Mouse (Mus musculus): ENCODE measurements around the gene Smim5. TPM values are rescaled to one million over a fixed set of nuclear protein-coding genes. Genes with fewer than 3 reads are reported as not detected.

The Smim5 gene
- polyA plus RNA-seq, 1 experiment = 1.3 TPM

DNA sequence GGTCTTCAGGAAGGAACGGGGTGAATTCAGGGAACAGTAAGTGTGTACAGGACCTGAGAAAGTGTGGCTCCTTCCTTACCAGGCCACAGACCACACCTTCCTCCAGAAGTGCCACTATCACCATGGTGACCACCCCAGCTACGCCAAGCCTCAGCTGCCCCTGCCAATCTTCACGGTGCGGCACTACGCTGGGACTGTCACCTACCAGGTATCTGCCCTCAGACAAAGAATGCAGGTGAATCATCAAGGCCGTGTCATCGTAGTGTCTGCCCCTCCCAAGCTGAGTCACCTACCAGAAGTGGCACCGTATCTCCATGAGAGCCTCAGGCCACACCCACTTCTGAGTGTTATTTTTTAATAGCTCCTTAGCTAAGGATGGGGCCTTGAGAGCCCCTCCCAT is 30.4 kb upstream of the Smim5 start:
- Histone ChIP-seq H3K4me1 (ENCODE audit: control insufficient read depth, insufficient read depth, low read length) (no peaks in the 10 kb centered on the region), H3K27ac (ENCODE audit: insufficient read depth, low read length) (no peak overlapping the region), H3K4me3 (replicated peaks; ENCODE audit: insufficient read depth, low read depth, low read length) (no peak overlapping the region), H3K27me3 (ENCODE audit: control insufficient read depth, insufficient read depth, low read length) (no peaks in the 10 kb centered on the region)
- 79% methylated on average over 8 of the region's 8 CpGs for WGBS
- no peak for DNase-seq
- TF ChIP-seq POLR2A (IDR thresholded peaks at IDR 0.05; ENCODE audit: borderline replicate concordance, insufficient read depth, low read length) = no peak
- no peak for TF ChIP-seq CTCF (IDR thresholded peaks at IDR 0.05; ENCODE audit: borderline replicate concordance, insufficient read depth, low read depth, low read length)

- H3K4me1 ChIP-seq (ENCODE audit: control insufficient read depth, insufficient read depth, low read length) = no peaks in the 10 kb centered on the region
- TF ChIP-seq CTCF (IDR thresholded peaks at IDR 0.05; ENCODE audit: borderline replicate concordance, insufficient read depth, low read depth, low read length) = no peak
- TF ChIP-seq POLR2A (IDR thresholded peaks at IDR 0.05; ENCODE audit: borderline replicate concordance, insufficient read depth, low read length) = no peak
- DNase-seq = no peak
- H3K4me3 ChIP-seq (replicated peaks; ENCODE audit: insufficient read depth, low read depth, low read length) = no peak overlapping the region
- H3K27me3 ChIP-seq (ENCODE audit: control insufficient read depth, insufficient read depth, low read length) = no peaks in the 10 kb centered on the region
- 79% methylated on average over 4 of the region's 4 CpGs for WGBS
- H3K27ac ChIP-seq (ENCODE audit: insufficient read depth, low read length) = no peak overlapping the region
Observed at GRCm38 (mm10) chr11:115872437-115872836, 27.3 kb upstream of the Smim5 start.

- Histone ChIP-seq H3K4me1 (ENCODE audit: control insufficient read depth, insufficient read depth, low read length) (no peaks in the 10 kb centered on the region), H3K27me3 (ENCODE audit: control insufficient read depth, insufficient read depth, low read length) (no peaks in the 10 kb centered on the region), H3K4me3 (replicated peaks; ENCODE audit: insufficient read depth, low read depth, low read length) (no peak overlapping the region), H3K27ac (ENCODE audit: insufficient read depth, low read length) (no peak overlapping the region)
- DNase-seq = no peak
- WGBS = 86% methylated on average over 3 of the region's 3 CpGs
- TF ChIP-seq CTCF (IDR thresholded peaks at IDR 0.05; ENCODE audit: borderline replicate concordance, insufficient read depth, low read depth, low read length) (no peak), POLR2A (IDR thresholded peaks at IDR 0.05; ENCODE audit: borderline replicate concordance, insufficient read depth, low read length) (no peak)
Observed at GRCm38 (mm10) chr11:115875935-115876334, 23.8 kb upstream of the Smim5 start.

- no peaks in the 10 kb centered on the region for H3K4me1 ChIP-seq (ENCODE audit: control insufficient read depth, insufficient read depth, low read length)
- no peaks in the 10 kb centered on the region for H3K27me3 ChIP-seq (ENCODE audit: control insufficient read depth, insufficient read depth, low read length)
- no peak for DNase-seq
- no peak for TF ChIP-seq CTCF (IDR thresholded peaks at IDR 0.05; ENCODE audit: borderline replicate concordance, insufficient read depth, low read depth, low read length)
- TF ChIP-seq POLR2A (IDR thresholded peaks at IDR 0.05; ENCODE audit: borderline replicate concordance, insufficient read depth, low read length) = no peak
- no peak overlapping the region for H3K27ac ChIP-seq (ENCODE audit: insufficient read depth, low read length)
- WGBS = 79% methylated on average over 5 of the region's 5 CpGs
- H3K4me3 ChIP-seq (replicated peaks; ENCODE audit: insufficient read depth, low read depth, low read length) = no peak overlapping the region
Observed at GRCm38 (mm10) chr11:115876438-115876837, 23.3 kb upstream of the Smim5 start.

- Histone ChIP-seq H3K27ac (ENCODE audit: insufficient read depth, low read length) (no peak overlapping the region), H3K27me3 (ENCODE audit: control insufficient read depth, insufficient read depth, low read length) (no peaks in the 10 kb centered on the region), H3K4me3 (replicated peaks; ENCODE audit: insufficient read depth, low read depth, low read length) (no peak overlapping the region), H3K4me1 (ENCODE audit: control insufficient read depth, insufficient read depth, low read length) (no peaks in the 10 kb centered on the region)
- DNase-seq = no peak
- no peak for TF ChIP-seq POLR2A (IDR thresholded peaks at IDR 0.05; ENCODE audit: borderline replicate concordance, insufficient read depth, low read length)
- TF ChIP-seq CTCF (IDR thresholded peaks at IDR 0.05; ENCODE audit: borderline replicate concordance, insufficient read depth, low read depth, low read length) = no peak
- WGBS = 64% methylated on average over 6 of the region's 6 CpGs
Observed at GRCm38 (mm10) chr11:115877174-115877755, 22.5 kb upstream of the Smim5 start.

DNA sequence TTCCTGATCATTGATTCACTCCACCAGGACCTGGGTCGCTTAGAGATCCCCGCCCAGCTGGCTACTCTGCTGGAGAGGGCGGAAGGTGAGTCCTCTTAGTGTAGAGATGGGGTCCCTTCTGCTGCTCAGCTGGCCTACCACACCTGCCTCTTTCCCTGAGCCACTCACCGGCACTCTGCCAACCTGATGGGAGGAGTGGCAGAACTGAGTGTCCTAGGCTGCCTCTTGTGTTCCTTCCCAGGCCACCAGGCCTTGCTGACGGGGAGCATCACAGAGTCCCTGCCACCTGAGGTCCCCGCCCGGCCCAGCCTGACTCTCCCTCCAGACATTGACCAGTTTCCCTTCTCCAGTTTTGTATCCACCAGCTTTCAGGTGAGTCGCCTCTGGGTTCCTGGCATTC is 21.7 kb upstream of the Smim5 start:
- Histone ChIP-seq H3K4me3 (replicated peaks; ENCODE audit: insufficient read depth, low read depth, low read length) (no peak overlapping the region), H3K27me3 (ENCODE audit: control insufficient read depth, insufficient read depth, low read length) (no peaks in the 10 kb centered on the region), H3K4me1 (ENCODE audit: control insufficient read depth, insufficient read depth, low read length) (0 out of 2 replicates have a peak, but pooled peaks cover 2% of the 10 kb centered on the region), H3K27ac (ENCODE audit: insufficient read depth, low read length) (no peak overlapping the region)
- TF ChIP-seq POLR2A (IDR thresholded peaks at IDR 0.05; ENCODE audit: borderline replicate concordance, insufficient read depth, low read length) (no peak), CTCF (IDR thresholded peaks at IDR 0.05; ENCODE audit: borderline replicate concordance, insufficient read depth, low read depth, low read length) (no peak)
- 74% methylated on average over 8 of the region's 8 CpGs for WGBS
- no peak for DNase-seq

DNA sequence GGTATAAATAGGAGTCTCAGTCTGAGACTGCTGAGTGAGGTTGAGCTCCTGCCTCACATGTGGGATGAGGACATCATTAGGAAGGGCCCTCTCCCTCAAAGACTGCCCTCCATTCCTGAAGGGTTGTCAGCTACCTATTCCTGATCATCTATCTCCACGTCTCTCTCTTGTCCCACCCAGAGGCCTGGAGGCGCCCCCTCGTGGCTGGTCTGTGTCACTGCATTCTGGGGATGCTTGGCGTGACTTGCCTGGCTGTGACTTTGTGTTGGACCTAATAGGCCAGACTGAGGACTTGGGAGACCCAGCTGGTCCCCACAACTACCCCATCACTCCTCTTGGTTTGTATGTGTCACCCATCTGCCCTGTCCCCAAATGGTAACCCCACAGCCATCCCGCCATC is 18.8 kb upstream of the Smim5 start:
- H3K4me1 ChIP-seq (ENCODE audit: control insufficient read depth, insufficient read depth, low read length) = 0 out of 2 replicates have a peak, but pooled peaks cover 6% of the 10 kb centered on the region
- H3K4me3 ChIP-seq (replicated peaks; ENCODE audit: insufficient read depth, low read depth, low read length) = no peak overlapping the region
- WGBS = 32% methylated on average over 5 of the region's 5 CpGs
- no peak for DNase-seq
- no peak overlapping the region for H3K27ac ChIP-seq (ENCODE audit: insufficient read depth, low read length)
- TF ChIP-seq POLR2A (IDR thresholded peaks at IDR 0.05; ENCODE audit: borderline replicate concordance, insufficient read depth, low read length) (no peak), CTCF (IDR thresholded peaks at IDR 0.05; ENCODE audit: borderline replicate concordance, insufficient read depth, low read depth, low read length) (peak; percentile 56)
- no peaks in the 10 kb centered on the region for H3K27me3 ChIP-seq (ENCODE audit: control insufficient read depth, insufficient read depth, low read length)

- Histone ChIP-seq H3K4me1 (ENCODE audit: control insufficient read depth, insufficient read depth, low read length) (0 out of 2 replicates have a peak, but pooled peaks cover 6% of the 10 kb centered on the region), H3K27me3 (ENCODE audit: control insufficient read depth, insufficient read depth, low read length) (no peaks in the 10 kb centered on the region), H3K27ac (ENCODE audit: insufficient read depth, low read length) (no peak overlapping the region), H3K4me3 (replicated peaks; ENCODE audit: insufficient read depth, low read depth, low read length) (no peak overlapping the region)
- DNase-seq = no peak
- WGBS = 5% methylated on average over 17 of the region's 17 CpGs
- TF ChIP-seq POLR2A (IDR thresholded peaks at IDR 0.05; ENCODE audit: borderline replicate concordance, insufficient read depth, low read length) (no peak), CTCF (IDR thresholded peaks at IDR 0.05; ENCODE audit: borderline replicate concordance, insufficient read depth, low read depth, low read length) (no peak)
Observed at GRCm38 (mm10) chr11:115883251-115883650, 16.5 kb upstream of the Smim5 start.

Data from cerebellum, adult 2 months (tissue).